Mouse (Mus musculus): ENCODE measurements around the gene Tmem266.

Gene Tmem266

GRCm38 (mm10) chr9:55332476-55332875, 5.8 kb downstream of the Tmem266 start:
- no peak for DNase-seq

GRCm38 (mm10) chr9:55332949-55333348, 6.2 kb downstream of the Tmem266 start:
- DNase-seq = peak; percentile 51 to 62

DNA sequence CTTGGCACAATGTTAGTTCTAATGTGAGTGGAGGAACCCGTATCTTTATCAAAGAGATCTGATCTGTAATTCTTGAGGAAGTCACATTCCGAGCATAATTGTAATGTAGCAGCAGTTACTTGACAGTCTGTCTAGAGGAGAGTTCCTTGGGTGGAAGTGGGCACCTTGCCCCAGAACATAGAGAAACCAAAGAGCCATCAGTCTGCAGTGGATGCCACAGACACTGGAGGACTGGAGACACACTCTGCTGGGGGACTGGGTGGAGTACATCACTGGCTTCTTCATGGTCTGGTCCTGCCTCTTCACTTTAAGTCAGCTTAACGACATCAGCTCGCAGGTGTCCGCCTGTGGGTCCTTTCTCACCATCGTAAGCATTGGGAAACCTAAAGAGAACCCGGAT, 17.5 kb downstream of the Tmem266 start:
- DNase-seq = no peak

DNA sequence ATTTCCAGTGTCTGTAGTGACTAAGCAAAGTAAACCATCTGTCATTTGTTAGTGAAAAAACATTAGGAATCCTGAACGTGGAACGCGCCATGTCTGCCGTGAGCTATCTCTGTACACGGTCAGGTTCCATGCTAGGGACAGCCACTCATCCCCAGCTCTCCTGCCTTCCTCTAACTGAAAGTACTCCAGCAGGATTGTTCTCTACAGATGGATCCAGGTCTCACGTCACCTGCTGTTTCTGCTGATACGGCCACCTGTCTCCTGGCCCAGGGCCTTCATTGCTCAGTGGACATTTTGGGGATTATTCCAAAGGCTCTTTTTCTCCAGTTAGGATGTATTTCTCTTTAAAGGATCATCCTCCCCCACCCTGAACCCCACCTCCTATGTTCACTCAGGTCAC, 18.6 kb downstream of the Tmem266 start:
- peak; percentile 85 to 93 for DNase-seq

DNA sequence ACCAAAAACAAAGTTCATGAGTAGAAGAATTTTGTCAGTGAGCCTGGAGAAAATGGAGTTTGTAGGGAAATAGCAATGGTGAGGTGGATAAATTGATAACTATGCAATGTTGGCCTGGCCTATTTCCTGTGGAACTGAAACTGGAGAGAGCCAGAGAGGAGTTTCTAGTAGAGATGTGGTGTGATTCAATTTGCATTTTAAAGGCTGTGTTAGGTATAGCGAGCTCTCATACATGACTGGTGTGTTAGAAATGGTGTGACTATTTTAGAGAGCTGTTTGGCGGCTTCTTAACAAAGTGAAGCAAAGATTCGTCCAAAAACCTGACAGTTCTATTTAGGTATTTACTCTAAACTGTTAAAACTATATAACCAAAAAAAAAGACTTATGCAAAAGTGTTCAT, 22.0 kb downstream of the Tmem266 start:
- DNase-seq = no peak

GRCm38 (mm10) chr9:55354686-55355085, 28.0 kb downstream of the Tmem266 start:
- no peak for DNase-seq

DNA sequence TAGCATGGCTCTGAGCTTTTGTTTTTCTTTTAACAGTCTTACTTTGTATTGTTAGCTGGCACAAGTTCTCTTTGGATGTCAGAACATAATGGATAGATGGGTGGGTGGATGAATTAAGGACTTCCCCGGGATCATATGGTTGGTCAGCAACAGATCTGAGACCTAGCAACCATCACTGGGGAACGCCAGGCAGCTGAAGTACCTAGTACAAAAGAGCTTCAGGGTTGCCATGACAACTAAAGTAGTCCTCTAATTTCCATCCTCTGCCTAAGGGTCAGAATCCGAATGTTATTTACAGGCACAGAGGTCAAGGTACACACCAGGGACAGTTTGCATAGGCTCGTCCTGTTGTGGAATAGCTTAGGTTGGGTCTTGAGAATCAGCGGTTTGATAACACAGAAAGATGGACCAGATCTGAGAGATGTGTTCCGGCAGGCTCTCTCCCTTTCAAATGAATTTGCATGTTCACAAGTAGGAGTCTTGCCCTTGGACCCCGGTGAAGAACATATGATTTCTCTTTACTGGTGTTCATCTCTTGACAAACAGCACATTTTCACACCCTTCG, 28.6 kb downstream of the Tmem266 start:
- no peak for DNase-seq

DNA sequence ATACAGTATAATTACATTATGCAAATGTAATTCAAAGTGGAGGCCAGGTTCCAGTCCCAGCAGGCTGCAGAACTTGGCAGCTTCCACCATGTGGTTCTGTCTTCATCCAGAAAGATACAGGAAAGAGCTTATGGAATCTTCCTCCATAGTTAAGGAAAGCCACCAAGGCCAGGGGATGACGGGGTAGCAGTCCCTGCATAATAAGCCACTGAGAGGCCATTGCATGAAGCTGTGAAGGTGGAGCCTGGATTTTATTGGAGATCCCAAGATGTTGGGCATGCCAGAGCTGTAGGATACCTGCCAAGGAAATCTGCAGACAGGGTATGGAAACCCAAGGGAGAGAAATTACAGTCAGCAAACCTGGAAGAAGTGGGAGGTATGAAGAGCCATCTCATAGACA, 30.5 kb downstream of the Tmem266 start:
- peak; percentile 45 to 61 for DNase-seq

DNA sequence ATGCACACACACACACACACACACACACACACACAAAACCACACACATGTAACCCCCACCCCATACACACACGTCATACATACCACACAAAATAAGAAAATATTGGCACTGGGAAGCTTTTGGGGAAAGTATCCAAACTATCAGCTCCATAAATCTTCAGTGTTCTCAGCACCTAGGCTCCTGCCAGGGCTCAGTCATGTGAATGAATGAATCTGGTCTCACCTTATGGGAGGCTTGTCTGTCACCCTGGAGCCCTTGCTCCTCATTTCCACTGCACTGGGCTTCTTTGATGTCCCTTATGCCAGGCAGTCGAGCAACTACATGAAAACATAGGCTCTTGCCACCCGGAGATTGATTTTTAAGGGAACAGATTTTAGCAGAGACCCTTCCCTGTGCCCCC, 33.7 kb downstream of the Tmem266 start:
- no peak for DNase-seq

DNA sequence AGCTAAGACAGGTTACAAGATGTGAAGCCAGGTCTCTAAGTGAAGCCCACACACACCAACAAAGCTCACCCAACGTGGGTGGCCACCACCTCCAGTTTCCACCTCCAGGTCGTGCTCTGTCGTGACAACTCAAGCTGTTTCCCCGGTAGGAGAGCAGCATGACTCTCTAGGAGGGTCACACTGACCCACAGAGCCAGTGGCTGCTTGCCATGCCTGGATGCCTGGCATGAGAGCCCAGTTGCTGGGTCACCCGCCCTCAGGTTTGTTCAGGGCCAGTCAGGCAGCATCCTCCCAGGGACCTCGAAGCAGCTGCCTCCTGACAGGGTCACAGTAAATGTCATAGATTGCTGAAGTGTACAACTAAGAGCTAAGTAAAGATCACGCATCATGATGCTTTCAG, 34.1 kb downstream of the Tmem266 start:
- peak; percentile 46 to 58 for DNase-seq

GRCm38 (mm10) chr9:55361969-55362368, 35.3 kb downstream of the Tmem266 start:
- DNase-seq = no peak

GRCm38 (mm10) chr9:55363707-55364106, 37.0 kb downstream of the Tmem266 start:
- DNase-seq = no peak

GRCm38 (mm10) chr9:55368011-55368410, 41.3 kb downstream of the Tmem266 start:
- no peak for DNase-seq

GRCm38 (mm10) chr9:55371908-55372307, 45.2 kb downstream of the Tmem266 start:
- peak; percentile 78 to 83 for DNase-seq

- DNase-seq = peak in 1 of 2 experiments; percentile 50
These were observed 51.0 kb downstream of the Tmem266 start for GRCm38 (mm10) chr9:55377603-55378250.

DNA sequence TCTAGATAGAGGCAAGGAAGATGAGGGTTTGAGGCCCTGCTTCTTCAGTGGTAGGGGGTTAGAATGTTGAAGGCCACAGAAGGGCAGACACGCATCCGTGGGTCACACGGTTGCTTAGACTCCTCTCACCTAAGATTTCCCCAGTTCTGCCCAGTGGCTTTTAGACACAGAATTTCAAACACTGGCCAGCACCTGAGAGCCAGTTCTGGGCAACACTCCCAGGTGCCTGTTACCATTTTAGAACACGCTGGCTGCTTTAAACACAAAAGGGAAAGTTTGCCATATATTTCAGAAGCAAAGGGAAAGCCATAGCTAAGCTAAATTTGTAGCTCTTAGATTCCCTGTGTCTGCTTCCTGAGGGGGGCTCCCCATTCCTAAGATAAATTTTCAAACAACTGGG, 54.7 kb downstream of the Tmem266 start:
- DNase-seq = no peak

- DNase-seq = peak; percentile 83 to 89
These were observed 55.7 kb downstream of the Tmem266 start for GRCm38 (mm10) chr9:55382441-55382840.

GRCm38 (mm10) chr9:55386117-55386516, 59.4 kb downstream of the Tmem266 start:
- peak; percentile 47 to 58 for DNase-seq

GRCm38 (mm10) chr9:55387862-55388505, 61.3 kb downstream of the Tmem266 start:
- no peak for DNase-seq

DNA sequence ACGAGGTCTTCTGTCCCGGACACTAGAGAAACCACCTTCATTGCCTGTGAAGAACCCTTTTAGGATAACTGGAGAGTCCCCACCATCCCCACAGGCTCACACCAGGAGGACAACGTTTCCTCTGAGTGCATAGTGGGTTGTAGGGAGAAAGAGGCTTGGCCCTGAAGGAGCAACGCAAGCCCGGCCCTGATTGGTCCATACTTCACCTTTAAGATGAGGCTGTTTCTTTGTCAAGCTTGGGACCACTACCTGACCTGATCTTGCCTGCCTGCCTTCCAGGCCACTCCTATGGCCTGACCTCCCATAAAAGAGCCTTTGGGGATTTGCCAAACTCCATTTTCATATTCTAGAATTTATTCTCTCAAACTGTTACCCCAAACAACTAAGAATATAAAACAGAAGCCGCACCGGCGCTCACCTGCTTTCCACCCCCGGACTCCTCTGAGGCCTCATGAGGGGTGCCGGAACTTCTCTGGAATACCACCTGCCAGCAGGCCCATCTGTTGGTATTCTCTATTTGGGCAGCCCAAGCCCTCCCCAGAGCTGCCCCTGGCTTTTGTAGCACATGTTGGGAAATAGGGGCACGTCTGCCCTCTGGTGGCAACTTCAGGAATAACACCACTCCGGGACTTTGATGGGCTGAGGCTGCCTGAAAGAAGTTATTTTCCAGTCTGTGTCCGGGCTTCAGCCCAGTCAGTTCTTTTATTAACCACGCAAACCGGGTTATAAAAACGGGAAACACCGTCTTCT, 65.4 kb downstream of the Tmem266 start:
- peak; percentile 97 to 98 for DNase-seq

DNA sequence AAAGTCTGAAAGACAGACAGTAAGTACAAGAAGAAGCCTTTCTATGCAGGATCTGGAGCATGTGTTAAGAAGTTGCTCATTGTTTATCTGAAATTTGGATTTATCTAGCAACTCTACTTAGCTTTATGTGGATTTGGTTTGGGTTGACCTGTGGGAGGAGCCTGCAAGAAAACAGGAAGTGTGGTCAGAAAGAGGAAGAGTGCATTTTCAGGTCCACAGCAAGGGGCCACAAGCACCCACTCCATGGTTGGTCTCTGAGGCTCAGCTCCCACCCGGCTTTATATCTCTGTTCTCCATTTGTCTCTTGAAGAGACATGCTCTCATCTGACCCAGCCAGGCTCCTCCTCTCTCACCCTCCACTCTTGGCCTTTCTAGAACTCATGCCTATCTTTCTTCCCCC, 68.9 kb downstream of the Tmem266 start:
- no peak for DNase-seq

- no peak for DNase-seq
These were observed 72.4 kb downstream of the Tmem266 start for GRCm38 (mm10) chr9:55398985-55399554.

GRCm38 (mm10) chr9:55402276-55402675, 75.6 kb downstream of the Tmem266 start:
- DNase-seq = peak; percentile 66 to 73

Data from cerebellum, postnatal 14 days (tissue).